Mouse (Mus musculus) C2C12 (cell line): ENCODE data around the gene Celf2. TPM values are rescaled to one million over a fixed set of nuclear protein-coding genes. Genes with fewer than 3 reads are reported as not detected.

ENCODE experiments used
- H3K27me3 ChIP-seq: one replicate; pipeline ENCODE4 v1.6.1; 2011; ENCODE audit not compliant: control insufficient read depth, insufficient read depth, insufficient read length
- H3K36me3 ChIP-seq: one replicate; pipeline ENCODE4 v1.6.1; 2011; ENCODE audit not compliant: control insufficient read depth, insufficient read depth
- H3K4me3 ChIP-seq: one replicate; pipeline ENCODE4 v1.5.1; 2011; ENCODE audit warnings: mild to moderate bottlenecking, control low read depth; ENCODE audit not compliant: poor library complexity, insufficient read depth, severe bottlenecking
- H3K79me2 ChIP-seq: one replicate; pipeline ENCODE4 v1.6.1; 2011; ENCODE audit not compliant: control insufficient read depth, insufficient read depth
- H3K79me3 ChIP-seq: one replicate; pipeline ENCODE4 v1.6.1; 2011; ENCODE audit warnings: low read depth, control low read depth
- H3ac ChIP-seq: one replicate; pipeline ENCODE3; 2011; ENCODE audit warnings: low read depth; ENCODE audit not compliant: control insufficient read depth, insufficient read length
- CEBPB ChIP-seq: IDR thresholded peaks from one replicate; pipeline ENCODE4 v1.6.1; 2011; ENCODE audit warnings: low read depth, mild to moderate bottlenecking, control low read depth, moderate library complexity
- CTCF ChIP-seq: IDR thresholded peaks from one replicate; pipeline ENCODE4 v1.5.1; 2011; ENCODE audit not compliant: control insufficient read depth, insufficient read depth, insufficient read length
- FOSL1 ChIP-seq: IDR thresholded peaks from one replicate; pipeline ENCODE4 v1.8.0; 2011; ENCODE audit warnings: mild to moderate bottlenecking, low read length; ENCODE audit not compliant: poor library complexity, insufficient read depth, severe bottlenecking
- MAX ChIP-seq: IDR thresholded peaks from one replicate; pipeline ENCODE4 v1.6.1; 2011; ENCODE audit warnings: mild to moderate bottlenecking, control low read depth
- MYOD1 ChIP-seq: IDR thresholded peaks from one replicate; pipeline ENCODE4 v1.6.1; 2011; ENCODE audit warnings: low read depth; ENCODE audit not compliant: control insufficient read depth, insufficient read length
- MYOG ChIP-seq: IDR thresholded peaks from one replicate; pipeline ENCODE4 v1.6.1; 2011; ENCODE audit not compliant: control insufficient read depth, insufficient read length; ENCODE audit errors: extremely low read depth
- USF1 ChIP-seq: IDR thresholded peaks from one replicate; pipeline ENCODE4 v1.6.1; 2011; ENCODE audit warnings: low read depth, mild to moderate bottlenecking, control low read depth, moderate library complexity
- polyA plus RNA-seq: library from polyadenylated mRNA; unstranded; fragments of >200 nt; fragmentation: generic; extraction: Trizol; gene quantifications from one replicate; pipeline ENCODE4 v1.2.1, GENCODE M21; 2012; ENCODE audit warnings: missing spikeins

Celf2 gene
- polyA plus RNA-seq, 1 experiment = 14.3 TPM

DNA sequence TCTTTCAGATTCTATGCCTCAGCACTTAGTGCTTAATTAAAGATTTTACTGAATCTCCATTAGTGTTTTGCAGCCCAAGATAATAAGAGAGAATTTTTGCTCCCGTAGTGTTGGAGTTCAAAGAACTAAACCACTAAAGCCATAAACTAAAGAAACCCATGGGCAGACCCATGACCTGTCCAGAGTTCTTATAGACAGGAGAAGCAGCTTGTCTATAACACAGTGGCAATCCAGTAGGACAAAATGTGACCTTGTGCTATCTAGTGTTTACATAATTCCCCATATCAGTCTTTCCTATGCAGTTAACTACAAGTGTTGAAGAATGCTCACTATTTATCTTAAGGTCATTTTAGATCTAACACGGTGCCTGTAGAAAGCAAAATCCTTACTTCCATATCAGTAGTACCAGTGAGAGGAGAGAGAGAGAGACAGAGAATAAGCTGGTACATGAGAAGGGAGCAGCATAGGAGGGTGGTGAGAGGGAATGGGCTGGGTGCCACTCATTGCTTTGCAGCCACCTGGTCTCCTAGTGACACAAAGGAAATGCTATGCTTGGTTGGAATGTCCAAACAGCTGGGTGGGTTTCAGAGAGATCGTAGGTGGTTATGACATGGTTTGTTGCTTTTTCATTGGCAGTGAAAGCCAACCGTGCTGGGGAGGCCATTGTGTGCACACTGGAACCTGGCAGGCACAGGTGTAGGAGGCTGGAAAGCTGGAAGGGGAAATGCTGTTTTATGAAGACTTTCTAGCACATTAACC lies 162.5 kb downstream of the Celf2 start:
- no peaks in the 10 kb centered on the region for H3K27me3 ChIP-seq
- no peaks in the 10 kb centered on the region for H3K79me2 ChIP-seq
- H3K36me3 ChIP-seq = no peaks in the 10 kb centered on the region
- no peaks in the 10 kb centered on the region for H3K79me3 ChIP-seq
- H3K4me3 ChIP-seq = no peak overlapping the region
- H3ac ChIP-seq = no peak overlapping the region
- TF ChIP-seq MYOD1 = no peak
- no peak for TF ChIP-seq MAX

DNA sequence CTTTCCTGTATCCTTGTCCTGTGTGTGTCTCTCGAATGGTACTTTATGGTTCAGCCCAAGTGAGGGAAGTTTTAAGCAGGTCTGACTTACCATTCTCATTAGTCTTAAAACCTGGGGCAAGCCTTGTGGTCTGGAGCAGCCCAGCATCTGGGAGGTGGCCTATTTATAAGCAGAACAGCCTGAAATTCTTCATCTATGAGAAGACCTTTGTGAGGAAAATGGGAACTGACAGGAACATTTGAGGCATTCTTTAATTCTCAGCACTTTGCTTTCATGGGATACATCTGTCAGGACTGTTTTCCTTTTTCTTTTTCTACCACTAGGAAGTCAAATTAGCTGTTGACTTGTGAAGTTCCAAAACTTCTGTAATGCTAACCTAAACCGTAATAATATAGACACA lies 164.4 kb downstream of the Celf2 start:
- Histone ChIP-seq H3K4me3 (no peak overlapping the region), H3K36me3 (no peaks in the 10 kb centered on the region), H3K79me2 (no peaks in the 10 kb centered on the region), H3ac (no peak overlapping the region), H3K79me3 (no peaks in the 10 kb centered on the region), H3K27me3 (no peaks in the 10 kb centered on the region)
- TF ChIP-seq CTCF (no peak), CEBPB (no peak), MYOG (no peak), MYOD1 (no peak), FOSL1 (no peak), MAX (no peak), USF1 (no peak)

DNA sequence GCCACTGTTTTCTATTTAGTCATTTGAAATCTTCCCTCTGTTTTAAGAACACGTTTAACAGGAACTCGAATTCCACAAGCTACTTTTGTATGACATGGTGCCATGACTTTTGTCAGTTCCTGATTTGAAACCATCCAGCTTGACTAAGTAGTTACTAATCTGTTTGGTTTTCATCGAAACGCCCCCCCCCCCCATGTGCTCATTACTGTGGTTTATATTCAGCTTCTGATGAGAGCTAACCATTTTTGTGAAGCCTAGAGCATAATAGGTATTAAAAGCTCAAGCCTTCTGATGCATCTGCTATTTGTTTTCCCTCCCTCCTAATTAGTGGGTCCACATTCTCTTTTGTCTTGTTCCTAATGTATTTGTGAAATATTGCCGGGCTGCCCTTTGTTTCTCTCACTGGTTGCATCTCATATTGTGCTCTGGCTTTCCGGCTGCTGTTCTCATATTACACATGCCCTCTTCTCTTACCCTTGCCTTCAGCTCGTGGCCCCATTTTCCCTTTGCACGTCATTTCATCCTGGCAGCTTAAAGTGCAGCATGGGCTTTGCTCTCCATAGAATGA lies 166.4 kb downstream of the Celf2 start:
- H3K79me3 ChIP-seq = no peaks in the 10 kb centered on the region
- H3K4me3 ChIP-seq = no peak overlapping the region
- H3K27me3 ChIP-seq = no peaks in the 10 kb centered on the region
- H3ac ChIP-seq = no peak overlapping the region
- H3K36me3 ChIP-seq = no peaks in the 10 kb centered on the region
- no peak for TF ChIP-seq MYOD1
- no peak for TF ChIP-seq CEBPB
- no peak for TF ChIP-seq FOSL1
- no peak for TF ChIP-seq MAX
- no peak for TF ChIP-seq CTCF
- TF ChIP-seq USF1 = no peak
- no peak for TF ChIP-seq MYOG
- no peaks in the 10 kb centered on the region for H3K79me2 ChIP-seq

DNA sequence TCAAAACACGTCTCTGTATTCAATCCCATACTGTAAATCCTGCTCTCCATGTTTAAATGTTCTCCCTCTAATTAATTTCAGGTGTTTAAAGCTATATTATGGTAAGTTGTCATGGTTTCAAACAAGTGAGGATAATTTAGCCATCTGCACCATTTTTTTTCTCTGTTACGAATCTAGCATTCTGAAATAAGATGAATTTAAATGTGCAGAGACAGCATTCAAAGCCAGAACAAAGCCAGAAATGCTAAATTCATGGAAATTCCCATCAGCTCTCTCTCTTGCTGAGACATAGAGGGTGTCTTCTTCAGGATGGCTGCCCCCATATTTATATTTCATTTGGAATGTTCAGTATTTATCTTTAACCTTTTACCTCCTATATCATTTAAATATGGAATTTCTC lies 174.5 kb downstream of the Celf2 start:
- TF ChIP-seq MAX (no peak), CEBPB (no peak), MYOD1 (no peak), USF1 (no peak), MYOG (no peak), FOSL1 (no peak), CTCF (no peak)
- Histone ChIP-seq H3K79me3 (no peaks in the 10 kb centered on the region), H3K27me3 (no peaks in the 10 kb centered on the region), H3ac (no peak overlapping the region), H3K36me3 (no peaks in the 10 kb centered on the region), H3K4me3 (no peak overlapping the region), H3K79me2 (no peaks in the 10 kb centered on the region)

DNA sequence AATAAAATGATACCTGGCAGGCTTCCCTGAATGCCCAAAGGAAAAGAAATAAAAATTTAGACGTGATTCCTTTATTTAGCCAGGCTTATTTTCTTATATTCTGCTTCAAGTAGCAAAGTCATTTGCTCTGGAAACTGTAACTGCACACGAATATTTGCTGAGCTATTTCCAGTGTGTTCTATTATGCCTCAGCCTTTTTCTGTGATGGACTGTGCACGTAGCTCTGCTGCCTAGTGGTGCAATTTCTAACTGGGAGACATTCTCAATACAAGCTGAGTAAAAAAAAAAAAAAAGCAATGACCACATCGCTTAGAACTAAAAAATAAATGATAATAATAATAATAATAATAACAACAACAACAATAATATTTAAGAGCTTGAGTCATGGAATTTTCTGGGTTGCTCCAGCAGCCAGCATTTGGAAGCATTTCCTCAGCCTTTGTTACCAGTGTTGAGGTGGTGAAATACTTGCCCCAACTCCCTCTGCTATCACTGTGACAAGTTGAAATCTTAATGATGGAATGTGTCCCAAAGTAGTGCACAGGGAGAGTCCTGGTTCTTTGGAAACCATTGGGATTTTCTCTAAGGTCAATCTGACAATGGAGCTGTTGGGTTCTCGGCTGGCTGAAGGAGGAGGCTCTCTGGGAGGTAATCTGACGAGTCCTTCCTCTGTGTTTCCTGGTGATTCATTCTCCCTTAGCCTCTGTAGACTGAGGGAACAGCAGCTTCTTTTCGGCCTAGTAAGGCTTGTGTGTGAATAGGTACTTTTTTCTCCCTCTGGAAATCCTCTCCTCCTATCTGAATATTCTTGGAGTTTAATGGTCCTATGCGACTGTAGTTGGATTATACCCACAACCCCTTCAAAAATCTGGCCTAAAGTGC lies 181.1 kb downstream of the Celf2 start:
- Histone ChIP-seq H3K27me3 (no peaks in the 10 kb centered on the region), H3ac (no peak overlapping the region), H3K4me3 (no peak overlapping the region), H3K79me2 (no peaks in the 10 kb centered on the region), H3K36me3 (no peaks in the 10 kb centered on the region), H3K79me3 (no peaks in the 10 kb centered on the region)
- TF ChIP-seq CEBPB = no peak
- no peak for TF ChIP-seq MYOG
- no peak for TF ChIP-seq FOSL1
- no peak for TF ChIP-seq MYOD1
- no peak for TF ChIP-seq USF1
- no peak for TF ChIP-seq MAX
- TF ChIP-seq CTCF = no peak
